Mouse (Mus musculus): Measurements from ENCODE around the gene Man1a. TPM values are rescaled to one million over a fixed set of nuclear protein-coding genes. Genes with fewer than 3 reads are reported as not detected.

Man1a gene
- polyA plus RNA-seq, 1 experiment, result 7.7 TPM

GRCm38 (mm10) chr10:53984894-53985293, 91.5 kb downstream of the Man1a start:
- H3K27ac ChIP-seq (ENCODE audit: insufficient read depth, low read length), result no peak overlapping the region
- H3K27me3 ChIP-seq (ENCODE audit: control insufficient read depth, insufficient read depth, low read length), result no peaks in the 10 kb centered on the region
- H3K4me1 ChIP-seq (ENCODE audit: control insufficient read depth, insufficient read depth, low read length), result no peaks in the 10 kb centered on the region
- TF ChIP-seq CTCF (IDR thresholded peaks at IDR 0.05; ENCODE audit: borderline replicate concordance, insufficient read depth, low read depth, low read length), result no peak
- TF ChIP-seq POLR2A (IDR thresholded peaks at IDR 0.05; ENCODE audit: borderline replicate concordance, insufficient read depth, low read length), result no peak
- H3K4me3 ChIP-seq (replicated peaks; ENCODE audit: insufficient read depth, low read depth, low read length), result no peak overlapping the region
- 94% methylated on average over 5 of the region's 5 CpGs for WGBS
- DNase-seq, result no peak

GRCm38 (mm10) chr10:53984086-53984485, 92.3 kb downstream of the Man1a start:
- no peak overlapping the region for H3K27ac ChIP-seq (ENCODE audit: insufficient read depth, low read length)
- DNase-seq, result peak in 1 of 2 experiments; percentile 2
- no peak overlapping the region for H3K4me3 ChIP-seq (replicated peaks; ENCODE audit: insufficient read depth, low read depth, low read length)
- TF ChIP-seq POLR2A (IDR thresholded peaks at IDR 0.05; ENCODE audit: borderline replicate concordance, insufficient read depth, low read length), result no peak
- no peak for TF ChIP-seq CTCF (IDR thresholded peaks at IDR 0.05; ENCODE audit: borderline replicate concordance, insufficient read depth, low read depth, low read length)
- WGBS, result 8% methylated on average over 3 of the region's 3 CpGs
- no peaks in the 10 kb centered on the region for H3K4me1 ChIP-seq (ENCODE audit: control insufficient read depth, insufficient read depth, low read length)
- no peaks in the 10 kb centered on the region for H3K27me3 ChIP-seq (ENCODE audit: control insufficient read depth, insufficient read depth, low read length)

DNA sequence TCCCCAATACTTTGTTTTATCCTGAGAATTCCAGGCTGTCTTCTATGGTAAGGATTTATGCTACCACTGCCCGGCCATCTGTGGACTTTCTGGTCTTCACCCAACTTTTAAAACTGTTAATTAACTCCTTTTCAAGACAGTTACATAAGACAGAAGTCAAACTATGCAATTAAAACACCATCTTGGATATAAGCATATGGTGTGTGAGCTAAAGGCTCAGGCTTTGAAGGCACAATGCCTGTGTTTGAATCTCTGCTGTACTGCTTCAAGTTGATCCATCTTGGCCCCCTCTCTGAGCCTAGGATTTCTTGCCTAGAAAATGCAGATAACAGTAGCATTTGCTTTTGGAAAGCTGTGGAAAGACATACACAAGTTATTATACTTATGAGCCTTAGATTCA, 97.8 kb downstream of the Man1a start:
- Histone ChIP-seq H3K4me1 (ENCODE audit: control insufficient read depth, insufficient read depth, low read length) (no peaks in the 10 kb centered on the region), H3K27ac (ENCODE audit: insufficient read depth, low read length) (no peak overlapping the region), H3K4me3 (replicated peaks; ENCODE audit: insufficient read depth, low read depth, low read length) (no peak overlapping the region), H3K27me3 (ENCODE audit: control insufficient read depth, insufficient read depth, low read length) (no peaks in the 10 kb centered on the region)
- WGBS, result 29% methylated on average over 1 of the region's 1 CpGs
- no peak for DNase-seq
- TF ChIP-seq CTCF (IDR thresholded peaks at IDR 0.05; ENCODE audit: borderline replicate concordance, insufficient read depth, low read depth, low read length) (no peak), POLR2A (IDR thresholded peaks at IDR 0.05; ENCODE audit: borderline replicate concordance, insufficient read depth, low read length) (no peak)

- Histone ChIP-seq H3K27ac (ENCODE audit: insufficient read depth, low read length) (no peak overlapping the region), H3K4me1 (ENCODE audit: control insufficient read depth, insufficient read depth, low read length) (no peaks in the 10 kb centered on the region), H3K27me3 (ENCODE audit: control insufficient read depth, insufficient read depth, low read length) (no peaks in the 10 kb centered on the region), H3K4me3 (replicated peaks; ENCODE audit: insufficient read depth, low read depth, low read length) (no peak overlapping the region)
- no peak for DNase-seq
- TF ChIP-seq POLR2A (IDR thresholded peaks at IDR 0.05; ENCODE audit: borderline replicate concordance, insufficient read depth, low read length), result no peak
- TF ChIP-seq CTCF (IDR thresholded peaks at IDR 0.05; ENCODE audit: borderline replicate concordance, insufficient read depth, low read depth, low read length), result no peak
Measured at GRCm38 (mm10) chr10:53974180-53974579, 102.2 kb downstream of the Man1a start.

- TF ChIP-seq POLR2A (IDR thresholded peaks at IDR 0.05; ENCODE audit: borderline replicate concordance, insufficient read depth, low read length) (no peak), CTCF (IDR thresholded peaks at IDR 0.05; ENCODE audit: borderline replicate concordance, insufficient read depth, low read depth, low read length) (no peak)
- no peak for DNase-seq
- no peaks in the 10 kb centered on the region for H3K4me1 ChIP-seq (ENCODE audit: control insufficient read depth, insufficient read depth, low read length)
- WGBS, result 79% methylated on average over 3 of the region's 3 CpGs
- H3K27me3 ChIP-seq (ENCODE audit: control insufficient read depth, insufficient read depth, low read length), result no peaks in the 10 kb centered on the region
- no peak overlapping the region for H3K4me3 ChIP-seq (replicated peaks; ENCODE audit: insufficient read depth, low read depth, low read length)
- no peak overlapping the region for H3K27ac ChIP-seq (ENCODE audit: insufficient read depth, low read length)
Measured at GRCm38 (mm10) chr10:53959759-53960158, 116.7 kb downstream of the Man1a start.

- H3K4me1 ChIP-seq (ENCODE audit: control insufficient read depth, insufficient read depth, low read length), result no peaks in the 10 kb centered on the region
- WGBS, result 90% methylated on average over 7 of the region's 7 CpGs
- no peak for TF ChIP-seq POLR2A (IDR thresholded peaks at IDR 0.05; ENCODE audit: borderline replicate concordance, insufficient read depth, low read length)
- TF ChIP-seq CTCF (IDR thresholded peaks at IDR 0.05; ENCODE audit: borderline replicate concordance, insufficient read depth, low read depth, low read length), result no peak
- no peak overlapping the region for H3K4me3 ChIP-seq (replicated peaks; ENCODE audit: insufficient read depth, low read depth, low read length)
- no peak overlapping the region for H3K27ac ChIP-seq (ENCODE audit: insufficient read depth, low read length)
- DNase-seq, result no peak
- H3K27me3 ChIP-seq (ENCODE audit: control insufficient read depth, insufficient read depth, low read length), result no peaks in the 10 kb centered on the region
Measured at GRCm38 (mm10) chr10:53941597-53941996, 134.8 kb downstream of the Man1a start.

DNA sequence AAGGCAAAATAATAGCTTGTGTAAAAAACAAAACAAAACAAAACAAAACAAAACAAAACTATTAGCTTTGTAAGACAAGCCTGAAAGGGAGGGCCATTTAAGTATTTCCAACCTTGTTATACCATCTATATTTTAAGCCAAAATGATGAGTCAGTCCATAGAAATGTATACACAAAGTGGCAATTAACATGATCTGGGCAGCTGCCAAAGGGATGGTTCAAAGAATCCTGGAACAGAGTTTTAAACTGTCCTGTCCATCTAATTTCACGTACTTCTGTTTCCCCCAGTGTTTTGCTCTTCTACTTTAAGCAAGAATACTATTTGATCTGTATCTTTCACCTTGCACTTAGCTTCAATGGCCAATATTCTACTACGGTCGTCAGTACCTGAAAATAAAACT, 138.2 kb downstream of the Man1a start:
- no peak overlapping the region for H3K27ac ChIP-seq (ENCODE audit: insufficient read depth, low read length)
- no peaks in the 10 kb centered on the region for H3K4me1 ChIP-seq (ENCODE audit: control insufficient read depth, insufficient read depth, low read length)
- no peak for TF ChIP-seq CTCF (IDR thresholded peaks at IDR 0.05; ENCODE audit: borderline replicate concordance, insufficient read depth, low read depth, low read length)
- no peak for TF ChIP-seq POLR2A (IDR thresholded peaks at IDR 0.05; ENCODE audit: borderline replicate concordance, insufficient read depth, low read length)
- no peaks in the 10 kb centered on the region for H3K27me3 ChIP-seq (ENCODE audit: control insufficient read depth, insufficient read depth, low read length)
- no peak for DNase-seq
- 72% methylated on average over 3 of the region's 3 CpGs for WGBS
- no peak overlapping the region for H3K4me3 ChIP-seq (replicated peaks; ENCODE audit: insufficient read depth, low read depth, low read length)

- Histone ChIP-seq H3K27ac (ENCODE audit: insufficient read depth, low read length) (no peak overlapping the region), H3K4me1 (ENCODE audit: control insufficient read depth, insufficient read depth, low read length) (no peaks in the 10 kb centered on the region), H3K27me3 (ENCODE audit: control insufficient read depth, insufficient read depth, low read length) (no peaks in the 10 kb centered on the region), H3K4me3 (replicated peaks; ENCODE audit: insufficient read depth, low read depth, low read length) (no peak overlapping the region)
- WGBS, result 85% methylated on average over 3 of the region's 3 CpGs
- DNase-seq, result no peak
- TF ChIP-seq CTCF (IDR thresholded peaks at IDR 0.05; ENCODE audit: borderline replicate concordance, insufficient read depth, low read depth, low read length) (no peak), POLR2A (IDR thresholded peaks at IDR 0.05; ENCODE audit: borderline replicate concordance, insufficient read depth, low read length) (no peak)
Measured at GRCm38 (mm10) chr10:53936078-53936477, 140.3 kb downstream of the Man1a start.

Measured in cerebellum, adult 2 months (tissue).